Mouse (Mus musculus) kidney, embryonic 16.5 days (tissue): ENCODE measurements at regions not wholly inside any gene's neighbourhood (a gene's known extent, or its start where the extent isn't known, plus 50 kb on each side); places are given as distances from the start of the nearest gene placed in this dataset. TPM values are rescaled to one million over a fixed set of nuclear protein-coding genes. Genes with fewer than 3 reads are reported as not detected.

Source experiments
- ATAC-seq: fragments of 200-750 bp; cut with Nextera tagmentation; 2 replicates; pipeline ENCODE4 v1.8.0; 2017; ENCODE audit warnings: moderate TSS enrichment; ENCODE audit not compliant: low FRiP score, low TSS enrichment
- H3K27ac ChIP-seq: fragments of 300-500 bp; sonication (generic); 2 replicates; pipeline ENCODE4 v1.5.1; 2014; ENCODE audit warnings: low read length
- H3K27me3 ChIP-seq: fragments of 300-500 bp; sonication (generic); 2 replicates; pipeline ENCODE4 v1.6.1; 2014; ENCODE audit warnings: low read length, control low read depth, mixed read lengths; ENCODE audit not compliant: insufficient read depth
- H3K36me3 ChIP-seq: fragments of 300-500 bp; sonication (generic); 2 replicates; pipeline ENCODE4 v1.6.1; 2014; ENCODE audit warnings: low read length, control low read depth, mixed read lengths; ENCODE audit not compliant: insufficient read depth
- H3K4me1 ChIP-seq: fragments of 300-500 bp; sonication (generic); 2 replicates; pipeline ENCODE4 v1.6.1; 2014; ENCODE audit warnings: low read length, control low read depth, mixed read lengths; ENCODE audit not compliant: insufficient read depth
- H3K4me2 ChIP-seq: fragments of 300-500 bp; sonication (generic); replicated peaks from 2 replicates; pipeline ENCODE4 v1.6.1; 2014; ENCODE audit warnings: low read depth, low read length
- H3K4me3 ChIP-seq: fragments of 300-500 bp; sonication (generic); 2 replicates; pipeline ENCODE4 v1.5.1; 2014; ENCODE audit warnings: mild to moderate bottlenecking, low read length
- H3K9ac ChIP-seq: fragments of 300-500 bp; sonication (generic); replicated peaks from 2 replicates; pipeline ENCODE4 v1.6.1; 2014; ENCODE audit warnings: low read length
- H3K9me3 ChIP-seq: fragments of 300-500 bp; sonication (generic); 2 replicates; pipeline ENCODE4 v1.6.1; 2016; ENCODE audit warnings: low read length, control low read depth
- WGBS: fragments of 180-500 bp; shearing (Covaris S2); extraction: QIAGEN DNeasy Blood & Tissue Kit; methylation state at CpG from one replicate; pipeline ENCODE4 v1.1.7; 2014; 5-methylcytosine and 5-hydroxymethylcytosine counted together
- microRNA-seq: library from miRNA; unstranded; fragments of <30 nt; microRNA quantifications from one replicate; pipeline ENCODE4, GENCODE M21; 2016

DNA sequence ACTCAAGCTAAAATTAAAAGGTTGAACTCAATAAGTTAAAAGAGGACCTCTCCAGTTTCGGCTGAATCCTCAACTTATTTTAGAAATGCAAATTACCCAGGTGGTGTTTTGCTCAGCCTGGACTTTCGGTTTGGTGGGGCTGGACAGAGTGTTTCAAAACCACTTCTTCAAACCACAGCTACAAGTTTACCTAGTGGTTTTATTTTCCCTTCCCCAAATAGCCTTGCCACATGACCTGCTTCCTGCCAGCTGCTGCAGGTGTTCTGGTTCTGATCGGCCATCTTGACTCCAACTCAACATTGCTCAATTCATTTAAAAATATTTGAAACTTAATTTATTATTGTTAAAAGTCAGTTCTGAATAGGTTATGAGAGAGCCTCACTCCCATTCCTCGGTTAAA lies 62.0 kb upstream of the Adam6b start:
- Histone ChIP-seq H3K27me3 (no peaks in the 10 kb centered on the region), H3K4me3 (no peak overlapping the region), H3K4me2 (no peak overlapping the region), H3K9ac (no peak overlapping the region), H3K4me1 (no peaks in the 10 kb centered on the region), H3K36me3 (no peaks in the 10 kb centered on the region), H3K27ac (no peak overlapping the region), H3K9me3 (no peaks in the 10 kb centered on the region)
- 81% methylated on average over 4 of the region's 4 CpGs for WGBS
- ATAC-seq = no peak

DNA sequence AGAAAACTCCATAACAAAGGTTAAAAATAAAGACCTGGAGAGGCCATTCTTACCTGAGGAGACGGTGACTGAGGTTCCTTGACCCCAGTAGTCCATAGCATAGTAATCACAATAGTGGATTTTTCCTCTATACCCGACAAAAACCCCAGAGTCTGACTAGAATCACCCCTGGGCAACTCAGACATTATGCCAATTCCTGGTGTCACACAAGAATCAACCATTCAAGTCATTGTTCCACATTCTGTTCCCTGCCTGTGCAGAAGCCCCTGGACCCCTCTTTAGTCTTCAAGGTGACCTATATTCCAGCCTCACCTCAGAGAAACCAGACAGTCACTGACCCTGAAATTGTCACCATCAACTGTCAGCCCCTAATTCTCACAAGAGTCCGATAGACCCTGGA lies 60.9 kb upstream of the Adam6b start:
- no peaks in the 10 kb centered on the region for H3K4me1 ChIP-seq
- H3K27me3 ChIP-seq = no peaks in the 10 kb centered on the region
- no peak overlapping the region for H3K9ac ChIP-seq
- H3K4me2 ChIP-seq = no peak overlapping the region
- WGBS = 77% methylated on average over 3 of the region's 3 CpGs
- no peaks in the 10 kb centered on the region for H3K9me3 ChIP-seq
- no peak overlapping the region for H3K27ac ChIP-seq
- ATAC-seq = no peak
- H3K4me3 ChIP-seq = no peak overlapping the region
- H3K36me3 ChIP-seq = no peaks in the 10 kb centered on the region

DNA sequence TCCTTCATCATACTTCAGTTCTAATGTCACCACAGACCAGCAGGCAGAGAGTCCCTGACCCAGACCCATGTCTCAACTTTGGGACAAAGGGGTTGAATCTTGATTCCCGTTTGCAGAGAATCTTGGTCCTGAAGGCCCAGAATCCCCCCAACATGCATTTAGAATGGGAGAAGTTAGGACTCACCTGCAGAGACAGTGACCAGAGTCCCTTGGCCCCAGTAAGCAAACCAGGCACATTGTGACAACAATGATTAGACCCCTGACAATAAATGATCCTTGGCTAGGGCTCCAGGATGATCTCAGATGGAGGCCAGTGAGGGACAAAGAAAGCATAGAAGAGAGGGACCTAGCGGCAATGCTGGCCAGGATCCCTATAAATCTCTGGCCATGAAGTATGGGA lies 60.4 kb upstream of the Adam6b start:
- Histone ChIP-seq H3K36me3 (no peaks in the 10 kb centered on the region), H3K27ac (no peak overlapping the region), H3K27me3 (no peaks in the 10 kb centered on the region), H3K9ac (no peak overlapping the region), H3K9me3 (no peaks in the 10 kb centered on the region), H3K4me2 (no peak overlapping the region), H3K4me1 (no peaks in the 10 kb centered on the region), H3K4me3 (no peak overlapping the region)
- WGBS = 73% methylated on average over 2 of the region's 2 CpGs
- no peak for ATAC-seq

DNA sequence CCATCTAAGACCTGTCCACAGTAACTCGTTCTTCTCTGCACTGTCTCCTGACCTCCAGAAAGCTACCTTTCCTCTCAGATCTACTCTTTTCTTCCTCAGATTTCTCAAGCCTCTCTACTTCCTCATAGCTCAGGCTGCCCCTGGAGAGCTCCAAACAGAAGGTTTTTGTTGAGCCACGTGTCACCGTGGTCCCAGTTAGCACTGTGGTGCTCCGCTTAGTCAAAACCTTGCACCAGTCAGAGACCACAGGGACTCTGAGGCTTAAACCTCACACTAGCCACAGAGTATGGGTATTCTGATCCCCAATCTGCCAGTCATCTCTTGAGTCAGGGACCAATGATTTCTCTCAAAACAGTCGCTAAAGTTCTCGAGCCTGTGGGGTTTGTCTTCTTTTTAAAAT lies 59.0 kb upstream of the Adam6b start:
- H3K9me3 ChIP-seq = no peaks in the 10 kb centered on the region
- no peaks in the 10 kb centered on the region for H3K4me1 ChIP-seq
- WGBS = 84% methylated on average over 6 of the region's 6 CpGs

More for the DNA sequence above, 59.0 kb upstream of the Adam6b start:
- Histone ChIP-seq H3K4me2 (no peak overlapping the region), H3K9ac (no peak overlapping the region), H3K36me3 (no peaks in the 10 kb centered on the region), H3K4me3 (no peak overlapping the region), H3K27me3 (no peaks in the 10 kb centered on the region), H3K27ac (no peak overlapping the region)
- no peak for ATAC-seq

Small RNA genes in the stretch of these regions (microRNA-seq; reads per million reads assigned to microRNA genes)
- gene Gm22175 = not detected
- not detected for gene Gm24022
- not detected for gene Gm25747
